14 mouse cellular contexts compared by ENCODE assay signal in the genomic region with DNA sequence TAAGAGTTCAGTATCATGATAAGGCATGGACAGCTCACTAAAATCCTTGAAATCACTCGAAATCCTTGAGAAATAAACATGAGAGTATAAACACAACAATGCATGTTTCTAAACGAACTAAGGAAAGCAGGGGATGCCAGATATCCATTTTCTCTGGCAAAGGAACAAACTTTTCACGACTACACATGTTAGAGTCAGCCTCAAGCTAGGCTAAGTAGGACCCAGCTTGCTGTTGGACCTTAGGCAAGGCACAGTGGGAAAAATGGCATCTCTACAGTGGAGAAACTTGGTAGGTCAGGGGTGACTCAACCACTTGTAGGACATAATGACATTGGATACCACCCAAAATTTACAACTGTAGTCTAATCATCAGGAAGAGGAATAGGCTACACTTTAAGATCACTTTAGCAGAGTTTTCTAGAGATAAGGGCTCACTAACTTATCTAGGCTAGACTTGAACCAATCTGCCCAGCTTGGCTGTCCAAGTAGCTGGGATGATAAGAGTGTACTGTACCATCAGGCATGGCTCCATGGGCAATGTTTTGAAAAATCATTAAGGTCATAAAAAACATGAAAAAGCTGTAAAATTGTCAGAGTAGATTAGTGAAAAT.
"Had no signal": no experiment of that assay in that cellular context is flagged by ENCODE, and none has a peak within 500 bp of the region (broad histone marks: within the 10 kb centered on the region; RNA-seq: fewer than 3 reads in every experiment).

No protein-coding gene starts in this region.

- H3K4me3 ChIP-seq: limb, embryonic 12.5 days; megakaryocyte, embryonic 14.5 days; midbrain, embryonic 13.5 days had no signal

- H3K4me1 ChIP-seq: limb, embryonic 12.5 days; midbrain, embryonic 13.5 days had no signal

- ATAC-seq: midbrain, embryonic 13.5 days had no signal

- H3K27me3 ChIP-seq: limb, embryonic 12.5 days; midbrain, embryonic 13.5 days had no signal

- H3K9ac ChIP-seq: limb, embryonic 12.5 days; lung, embryonic 14.5 days; midbrain, embryonic 13.5 days had no signal

- H3K9me3 ChIP-seq: limb, embryonic 12.5 days; megakaryocyte, embryonic 14.5 days; midbrain, embryonic 13.5 days had no signal

- H3K4me2 ChIP-seq: limb, embryonic 12.5 days; lung, embryonic 14.5 days; midbrain, embryonic 13.5 days had no signal

- H3K27ac ChIP-seq: kidney, postnatal 0 days; limb, embryonic 12.5 days; midbrain, embryonic 13.5 days had no signal

- DNase-seq: kidney, adult 11 months; kidney, adult 9 months; kidney, postnatal 36 days; layer of hippocampus, adult 9-11 months; layer of hippocampus, postnatal 36 days; lung, embryonic 14.5 days; lung, postnatal 10 days; lung, postnatal 4 days; thymus, adult 18-20 months; thymus, postnatal 25 days had no signal

- H3K36me3 ChIP-seq: limb, embryonic 12.5 days; midbrain, embryonic 13.5 days had no signal
